Comparison of ENCODE assay signal across 9 mouse cellular contexts in genomic region chr2:33876529-33877290, GRCm38 (mm10). TPM values are rescaled to one million over a fixed set of nuclear protein-coding genes. Genes with fewer than 3 reads are reported as not detected.
A peak's percentile ranks its signal among the peaks of the same experiment; 100 is the strongest.
DNase-seq lines count a peak whose midpoint lies in the region; ATAC-seq and TF ChIP-seq lines count a peak whose summit lies in the region.
"Had no signal": no experiment of that assay in that cellular context is flagged by ENCODE, and none has a peak within 500 bp of the region (broad histone marks: within the 10 kb centered on the region; RNA-seq: fewer than 3 reads in every experiment).

No protein-coding gene starts in this region.

- no peak for TF ChIP-seq EP300 in ES-Bruce4 (IDR thresholded peaks at IDR 0.05; ENCODE audit: insufficient read depth, low read depth, low read length)

- WGBS in forebrain, embryonic 16.5 days: 3% methylated on average over 25 of the region's 25 CpGs
- WGBS in lung, embryonic 15.5 days: 21% methylated on average over 25 of the region's 25 CpGs

- intact Hi-C loops in heart, postnatal 25 days (cut with DNase I): no loop called here

- no peak for TF ChIP-seq CTCF in ES-Bruce4 (IDR thresholded peaks at IDR 0.05; ENCODE audit: low read depth, low read length)

- no peaks in the 10 kb centered on the region for H3K27me3 ChIP-seq in ES-Bruce4 (ENCODE audit: control insufficient read depth, insufficient read depth, low read length, poor library complexity, severe bottlenecking)
- H3K27me3 ChIP-seq in forebrain, embryonic 16.5 days (replicated peaks; ENCODE audit: control insufficient read depth, insufficient read depth, low read length): no peaks in the 10 kb centered on the region
- H3K27me3 ChIP-seq in lung, embryonic 15.5 days: no peaks in the 10 kb centered on the region
- H3K27me3 ChIP-seq: liver, embryonic 15.5 days had no signal

- DNase-seq in cerebellum, adult 18-20 months: peak; percentile 56 to 66
- DNase-seq in heart, postnatal 25 days (ENCODE audit: low spot score): peak; percentile 29
- peak; percentile 73 to 84 for DNase-seq in layer of hippocampus, adult 18-20 months (ENCODE audit: low spot score in 2 of 2)
- peak; percentile 61 for DNase-seq in retina, postnatal 7 days (ENCODE audit: low read depth, low spot score)

- H3K9ac ChIP-seq in ES-Bruce4 (ENCODE audit: low read depth, poor library complexity, severe bottlenecking): peak overlapping the region; percentile 49
- H3K9ac ChIP-seq in forebrain, embryonic 16.5 days (replicated peaks; ENCODE audit: low read depth, low read length): peak overlapping the region; percentile 61
- no peak overlapping the region; the same call in 1 of the 2 replicates for H3K9ac ChIP-seq in lung, embryonic 15.5 days
- H3K9ac ChIP-seq: liver, embryonic 15.5 days had no signal

- H3K4me2 ChIP-seq in forebrain, embryonic 16.5 days (ENCODE audit: low read length): peak overlapping the region; percentile 49
- H3K4me2 ChIP-seq in lung, embryonic 15.5 days: peak overlapping the region; percentile 24
- H3K4me2 ChIP-seq: liver, embryonic 15.5 days had no signal

- peak overlapping the region; percentile 74 for H3K4me3 ChIP-seq in ES-Bruce4 (ENCODE audit: low read depth, low read length)
- peak overlapping the region; percentile 15; the same call in 1 of the 2 replicates for H3K4me3 ChIP-seq in forebrain, embryonic 16.5 days (replicated peaks; ENCODE audit: low read length)
- H3K4me3 ChIP-seq in lung, embryonic 15.5 days: no peak overlapping the region
- H3K4me3 ChIP-seq: liver, embryonic 15.5 days had no signal

- peaks cover 3% of the 10 kb centered on the region for H3K4me1 ChIP-seq in ES-Bruce4 (ENCODE audit: control insufficient read depth, insufficient read depth, low read length)
- H3K4me1 ChIP-seq in forebrain, embryonic 16.5 days (replicated peaks; ENCODE audit: control insufficient read depth, insufficient read depth, low read length): peaks cover 50% of the 10 kb centered on the region
- H3K4me1 ChIP-seq in lung, embryonic 15.5 days: peaks cover 79% of the 10 kb centered on the region

- peak overlapping the region; percentile 7; the same call in 1 of the 2 replicates for H3K27ac ChIP-seq in ES-Bruce4 (ENCODE audit: insufficient read depth, low read length)
- H3K27ac ChIP-seq in forebrain, embryonic 16.5 days (ENCODE audit: low read length): peak overlapping the region; percentile 97
- H3K27ac ChIP-seq in lung, embryonic 15.5 days: peak overlapping the region; percentile 96
- H3K27ac ChIP-seq: liver, embryonic 15.5 days had no signal

- no peaks in the 10 kb centered on the region for H3K36me3 ChIP-seq in ES-Bruce4 (ENCODE audit: control insufficient read depth, insufficient read depth, low read length, poor library complexity, severe bottlenecking)
- peaks cover 12% of the 10 kb centered on the region for H3K36me3 ChIP-seq in forebrain, embryonic 16.5 days (ENCODE audit: control insufficient read depth, insufficient read depth)
- peaks cover 12% of the 10 kb centered on the region for H3K36me3 ChIP-seq in lung, embryonic 15.5 days

- no peaks in the 10 kb centered on the region for H3K9me3 ChIP-seq in ES-Bruce4 (replicated peaks; ENCODE audit: control insufficient read depth, insufficient read depth, low read length, poor library complexity, severe bottlenecking)
- H3K9me3 ChIP-seq in forebrain, embryonic 16.5 days (ENCODE audit: control insufficient read depth, low read length): no peaks in the 10 kb centered on the region
- H3K9me3 ChIP-seq in lung, embryonic 15.5 days: no peaks in the 10 kb centered on the region
- H3K9me3 ChIP-seq: liver, embryonic 15.5 days had no signal

- TF ChIP-seq POLR2A in ES-Bruce4 (IDR thresholded peaks at IDR 0.05; ENCODE audit: insufficient read depth, low read length): peak; percentile 22

- peak; percentile 91 for ATAC-seq in forebrain, embryonic 16.5 days
- ATAC-seq in lung, embryonic 15.5 days (ENCODE audit: borderline replicate concordance, extremely low read depth, low FRiP score, low TSS enrichment): peak; percentile 52; the same call in 1 of the 2 replicates
- ATAC-seq in megakaryocyte-erythroid progenitor cell, adult 5-6 weeks (replicated peaks; ENCODE audit: low FRiP score, low TSS enrichment, poor library complexity, severe bottlenecking): no peak

RNA-seq across cellular contexts. Expression of gene Mvb12b, which starts 11.0 kb away (rescaled TPM):
- polyA plus RNA-seq in ES-Bruce4 (2011; ENCODE audit: insufficient read depth, insufficient read length, low read depth, missing spikeins): 11.5 and 15.8 TPM in 2 replicates
- polyA plus RNA-seq in forebrain, embryonic 16.5 days (2015; fragmentation: Nextera tagmentation; extraction: Ambion mirVana): 78.1 and 84.2 TPM in 2 replicates
- 10 to 100 TPM; 17.8 to 18.9 TPM for total RNA-seq in heart, postnatal 25 days (2021)
- 10 to 100 TPM; 84.3 to 89.0 TPM for total RNA-seq in layer of hippocampus, adult 18-20 months (2021)
- 21.8 and 22.8 TPM in 2 replicates for polyA plus RNA-seq in lung, embryonic 15.5 days (2015; fragmentation: Nextera tagmentation; extraction: Ambion mirVana)
- total RNA-seq in megakaryocyte-erythroid progenitor cell, adult 5-6 weeks (2014; fragmentation: Nextera tagmentation): 43.6 and 57.1 TPM in 2 replicates
- 11.3 and 15.2 TPM in 2 replicates for total RNA-seq in megakaryocyte-erythroid progenitor cell, adult 5-6 weeks (2017)

Comparison
In these comparisons a context has a peak if more than half of its experiments do, and no peak if none do; other contexts are left out.
1. H3K27ac ChIP-seq: peak in every context shown above with its lines; median percentile 97 in forebrain, embryonic 16.5 days; 96 in lung, embryonic 15.5 days; 7 in ES-Bruce4.